Mouse (Mus musculus): Measurements from ENCODE around the gene Spcs2.

GRCm38 (mm10) chr7:99799118-99799517 lies 64.1 kb downstream of the Spcs2 start:
- TF ChIP-seq CTCF (IDR thresholded peaks at IDR 0.05; ENCODE audit: low read depth, low read length): no peak
- no peak for TF ChIP-seq POLR2A (IDR thresholded peaks at IDR 0.05; ENCODE audit: borderline replicate concordance, low read depth, low read length)

Measured in bone marrow macrophage, adult 2 months (primary cell).